In the genomic region with DNA sequence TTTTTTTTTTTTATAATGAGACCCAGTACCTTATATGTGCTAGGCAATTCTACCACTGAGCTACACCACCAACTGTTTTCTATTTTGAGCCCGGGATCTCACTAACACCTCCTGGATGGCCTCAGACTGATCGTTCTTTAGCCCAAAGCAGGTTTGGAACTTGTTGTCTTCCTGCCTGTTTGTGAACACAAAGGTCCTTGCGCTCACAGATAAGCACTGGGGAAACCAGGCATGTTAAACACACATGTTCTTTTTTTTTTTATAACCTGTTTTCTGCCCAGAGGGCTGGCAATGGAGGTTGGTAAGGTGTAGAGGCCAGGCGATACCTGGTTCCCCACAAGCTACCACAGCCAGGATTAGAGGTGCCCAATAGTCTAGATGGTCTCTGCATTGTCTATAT, we compare ENCODE assay signal across 18 mouse cellular contexts. TPM values are rescaled to one million over a fixed set of nuclear protein-coding genes. Genes with fewer than 3 reads are reported as not detected.
A peak's percentile ranks its signal among the peaks of the same experiment; 100 is the strongest.
DNase-seq lines count a peak whose midpoint lies in the region; ATAC-seq and TF ChIP-seq lines count a peak whose summit lies in the region.
"Had no signal": no experiment of that assay in that cellular context is flagged by ENCODE, and none has a peak within 500 bp of the region (broad histone marks: within the 10 kb centered on the region; RNA-seq: fewer than 3 reads in every experiment).

No protein-coding gene starts in this region.

- H3K27ac ChIP-seq in heart, adult 2 months: peak overlapping the region; percentile 73
- H3K27ac ChIP-seq in heart, postnatal 0 days (ENCODE audit: low read depth): peak overlapping the region; percentile 48
- H3K27ac ChIP-seq in liver, adult 2 months (replicated peaks; ENCODE audit: insufficient read depth, low read depth, low read length): peak overlapping the region; percentile 61
- H3K27ac ChIP-seq in liver, embryonic 11.5 days (ENCODE audit: low read depth, low read length): no peak overlapping the region
- H3K27ac ChIP-seq in embryonic fibroblast, embryonic 13.5 days (ENCODE audit: insufficient read depth, low read length): peak overlapping the region; percentile 5; the same call in 1 of the 2 replicates

- 72% methylated on average over 4 of the region's 4 CpGs for WGBS in heart, adult 2 months
- 75% methylated on average over 4 of the region's 4 CpGs for WGBS in heart, postnatal 0 days
- WGBS in liver, adult 2 months: 27% methylated on average over 4 of the region's 4 CpGs
- WGBS in liver, embryonic 11.5 days: 82% methylated on average over 4 of the region's 4 CpGs

- H3K4me1 ChIP-seq in heart, adult 2 months (ENCODE audit: control insufficient read depth, insufficient read depth, low read length): no peaks in the 10 kb centered on the region; the same call in 1 of the 2 replicates
- peaks cover 6% of the 10 kb centered on the region; the same call in 1 of the 2 replicates for H3K4me1 ChIP-seq in heart, postnatal 0 days (ENCODE audit: control insufficient read depth, insufficient read depth)
- peaks cover 15% of the 10 kb centered on the region for H3K4me1 ChIP-seq in liver, adult 2 months (ENCODE audit: control insufficient read depth, insufficient read depth, low read length)
- peaks cover 11% of the 10 kb centered on the region for H3K4me1 ChIP-seq in liver, embryonic 11.5 days (replicated peaks; ENCODE audit: control insufficient read depth, insufficient read depth, low read length)
- peaks cover 7% of the 10 kb centered on the region; the same call in 1 of the 2 replicates for H3K4me1 ChIP-seq in embryonic fibroblast, embryonic 13.5 days (ENCODE audit: control insufficient read depth, insufficient read depth, low read length)

- no peak for ATAC-seq in heart, postnatal 0 days (ENCODE audit: insufficient read depth, low read depth)
- no peak for ATAC-seq in liver, embryonic 11.5 days (replicated peaks; ENCODE audit: low FRiP score)
- ATAC-seq: activated CD4-positive, CD25-positive, alpha-beta regulatory T cell, adult 4 months; CD4-positive, CD25-positive, alpha-beta regulatory T cell, adult 4 months had no signal

- no peak for TF ChIP-seq POLR2A in heart, adult 2 months (IDR thresholded peaks at IDR 0.05; ENCODE audit: insufficient read depth, low read depth, low read length)
- no peak for TF ChIP-seq POLR2A in liver, adult 2 months (IDR thresholded peaks at IDR 0.05; ENCODE audit: extremely low read depth, insufficient read depth, low read length)
- TF ChIP-seq POLR2A in embryonic fibroblast, embryonic 13.5 days (IDR thresholded peaks at IDR 0.05; ENCODE audit: low read depth, low read length): no peak

- H3K79me2 ChIP-seq in heart, adult 2 months (replicated peaks; ENCODE audit: control insufficient read depth, insufficient read depth, low read length): no peaks in the 10 kb centered on the region
- H3K79me2 ChIP-seq in liver, adult 2 months (ENCODE audit: control insufficient read depth, insufficient read depth, low read length): peaks cover under 1% of the 10 kb centered on the region; the same call in 1 of the 2 replicates

- no peaks in the 10 kb centered on the region for H3K9me3 ChIP-seq in heart, postnatal 0 days (replicated peaks; ENCODE audit: control insufficient read depth, low read length)
- no peaks in the 10 kb centered on the region for H3K9me3 ChIP-seq in liver, embryonic 11.5 days (ENCODE audit: control insufficient read depth, low read length)

- intact Hi-C loops in heart, adult 2 months (cut with DNase I): no loop called here
- intact Hi-C loops in heart, postnatal 25 days (cut with DNase I): no loop called here

- TF ChIP-seq CTCF in heart, adult 2 months (IDR thresholded peaks at IDR 0.05): no peak
- TF ChIP-seq CTCF in heart, postnatal 0 days (IDR thresholded peaks at IDR 0.05; ENCODE audit: low read depth): no peak
- no peak for TF ChIP-seq CTCF in liver, adult 2 months (IDR thresholded peaks at IDR 0.05; ENCODE audit: low read depth, low read length)
- TF ChIP-seq CTCF in embryonic fibroblast, embryonic 13.5 days (IDR thresholded peaks at IDR 0.05; ENCODE audit: borderline replicate concordance, insufficient read depth, low read length): no peak

- H3K27me3 ChIP-seq in heart, adult 2 months (ENCODE audit: control insufficient read depth, insufficient read depth, low read length): no peaks in the 10 kb centered on the region
- H3K27me3 ChIP-seq in heart, postnatal 0 days (ENCODE audit: control insufficient read depth, insufficient read depth, low read length): no peaks in the 10 kb centered on the region
- no peaks in the 10 kb centered on the region for H3K27me3 ChIP-seq in liver, adult 2 months (ENCODE audit: control insufficient read depth, insufficient read depth, low read length)
- no peaks in the 10 kb centered on the region for H3K27me3 ChIP-seq in liver, embryonic 11.5 days (replicated peaks; ENCODE audit: control insufficient read depth, insufficient read depth, low read length)
- H3K27me3 ChIP-seq: CH12.LX, Patski had no signal

- H3K36me3 ChIP-seq in heart, adult 2 months (ENCODE audit: control insufficient read depth, insufficient read depth, low read length): no peaks in the 10 kb centered on the region
- H3K36me3 ChIP-seq in heart, postnatal 0 days (replicated peaks; ENCODE audit: control insufficient read depth, insufficient read depth, low read length): peaks cover 14% of the 10 kb centered on the region; the same call in 1 of the 2 replicates
- no peaks in the 10 kb centered on the region for H3K36me3 ChIP-seq in liver, adult 2 months (ENCODE audit: control insufficient read depth, insufficient read depth, low read length)
- peaks cover 8% of the 10 kb centered on the region; the same call in 1 of the 2 replicates for H3K36me3 ChIP-seq in liver, embryonic 11.5 days (ENCODE audit: control insufficient read depth, insufficient read depth, low read length)

- no peak for DNase-seq in heart, adult 2 months
- no peak for DNase-seq in heart, postnatal 25 days (ENCODE audit: low spot score)
- DNase-seq in heart, postnatal 0 days (ENCODE audit: low spot score): no peak
- DNase-seq in heart, adult 18-20 months: no peak
- peak; percentile 80 for DNase-seq in liver, adult 2 months (ENCODE audit: extremely low read depth, low read depth, low spot score)
- DNase-seq in liver, embryonic 11.5 days (ENCODE audit: low spot score): no peak
- no peak for DNase-seq in kidney, postnatal 25 days
- DNase-seq: adrenal gland, adult 8-10 months; adrenal gland, postnatal 25 days; B cell, adult 2 months; cerebellum, adult 11 months; cerebellum, adult 11-12 months had no signal

- no peak overlapping the region for H3K4me3 ChIP-seq in heart, adult 2 months
- no peak overlapping the region for H3K4me3 ChIP-seq in heart, postnatal 0 days (ENCODE audit: low read depth, low read length)
- no peak overlapping the region for H3K4me3 ChIP-seq in liver, adult 2 months (ENCODE audit: insufficient read depth, low read depth, low read length)
- H3K4me3 ChIP-seq in liver, embryonic 11.5 days (ENCODE audit: low read depth, low read length): no peak overlapping the region
- no peak overlapping the region for H3K4me3 ChIP-seq in embryonic fibroblast, embryonic 13.5 days (ENCODE audit: insufficient read depth, low read length)

- H3K9ac ChIP-seq in heart, adult 2 months (ENCODE audit: low read depth, low read length): no peak overlapping the region
- H3K9ac ChIP-seq in heart, postnatal 0 days (replicated peaks; ENCODE audit: low read depth, low read length): no peak overlapping the region; the same call in 1 of the 2 replicates
- H3K9ac ChIP-seq in liver, adult 2 months (ENCODE audit: low read depth, low read length): 0 out of 2 replicates have a peak overlapping the region, but pooled peaks have one; percentile 24
- H3K9ac ChIP-seq in liver, embryonic 11.5 days (ENCODE audit: low read depth, low read length): no peak overlapping the region

- TF ChIP-seq EP300 in heart, adult 2 months (IDR thresholded peaks at IDR 0.05; ENCODE audit: insufficient read depth, low read depth, low read length): no peak
- TF ChIP-seq EP300 in heart, postnatal 0 days (IDR thresholded peaks at IDR 0.05; ENCODE audit: low read depth): no peak

- H3K4me2 ChIP-seq in heart, postnatal 0 days (ENCODE audit: low read depth, low read length): no peak overlapping the region
- H3K4me2 ChIP-seq in liver, embryonic 11.5 days: no peak overlapping the region

RNA-seq across cellular contexts. Expression of a gene that starts 7.3 kb away (rescaled TPM):
- 10 to 100 TPM; 52.2 to 52.4 TPM for total RNA-seq in heart, adult 2 months (2021)
- 31.4 and 31.5 TPM in 2 replicates for polyA plus RNA-seq in heart, adult 2 months (2012; rRNA removed)
- 10 to 100 TPM; 49.0 to 57.6 TPM for total RNA-seq in heart, postnatal 25 days (2021)
- 27.8 and 41.5 TPM in 2 replicates for total RNA-seq in heart, postnatal 0 days (2014; rRNA removed; ENCODE audit: low replicate concordance)
- 59.2 and 65.8 TPM in 2 replicates for polyA plus RNA-seq in heart, postnatal 0 days (2015; fragmentation: Nextera tagmentation; extraction: Ambion mirVana)
- total RNA-seq in heart, adult 18-20 months (2021): 10 to 100 TPM; 50.9 to 54.5 TPM
- 7.7 and 8.8 TPM in 2 replicates for total RNA-seq in liver, adult 2 months (2014; rRNA removed)
- polyA plus RNA-seq in liver, adult 2 months (2012; rRNA removed): 18.3 and 23.0 TPM in 2 replicates
- 63.6 and 67.9 TPM in 2 replicates for polyA plus RNA-seq in liver, embryonic 11.5 days (2014; fragmentation: Nextera tagmentation; extraction: Ambion mirVana)
- polyA plus RNA-seq in embryonic fibroblast, embryonic 13.5 days (2011; ENCODE audit: insufficient read length, low read depth, missing spikeins): 30.2 and 37.5 TPM in 2 replicates

RNA-seq across cellular contexts. Expression of a gene that starts 14.7 kb away (rescaled TPM):
- total RNA-seq in heart, adult 2 months (2021): 10 to 100 TPM; 11.1 to 12.4 TPM
- 14.8 and 15.7 TPM in 2 replicates for polyA plus RNA-seq in heart, adult 2 months (2012; rRNA removed)
- 10 to 100 TPM; 10.2 to 10.6 TPM for total RNA-seq in heart, postnatal 25 days (2021)
- 5.9 and 16.2 TPM in 2 replicates for total RNA-seq in heart, postnatal 0 days (2014; rRNA removed; ENCODE audit: low replicate concordance)
- 5.5 and 6.8 TPM in 2 replicates for polyA plus RNA-seq in heart, postnatal 0 days (2015; fragmentation: Nextera tagmentation; extraction: Ambion mirVana)
- total RNA-seq in heart, adult 18-20 months (2021): 10 to 100 TPM; 13.4 to 14.1 TPM
- total RNA-seq in liver, adult 2 months (2014; rRNA removed): 3.8 and 5.6 TPM in 2 replicates
- polyA plus RNA-seq in liver, adult 2 months (2012; rRNA removed): 12.0 and 14.0 TPM in 2 replicates
- polyA plus RNA-seq in liver, embryonic 11.5 days (2014; fragmentation: Nextera tagmentation; extraction: Ambion mirVana): 18.5 and 19.4 TPM in 2 replicates
- polyA plus RNA-seq in embryonic fibroblast, embryonic 13.5 days (2011; ENCODE audit: insufficient read length, low read depth, missing spikeins): 18.6 and 27.6 TPM in 2 replicates

RNA-seq across cellular contexts. Expression of a gene that starts 27.0 kb away (rescaled TPM):
- total RNA-seq in heart, adult 2 months (2021): 1 to 10 TPM; 3.3 to 3.9 TPM
- 9.8 and 17.7 TPM in 2 replicates for polyA plus RNA-seq in heart, adult 2 months (2012; rRNA removed)
- 1 to 10 TPM; 3.0 to 4.1 TPM for total RNA-seq in heart, postnatal 25 days (2021)
- 6.7 and 13.9 TPM in 2 replicates for total RNA-seq in heart, postnatal 0 days (2014; rRNA removed; ENCODE audit: low replicate concordance)
- polyA plus RNA-seq in heart, postnatal 0 days (2015; fragmentation: Nextera tagmentation; extraction: Ambion mirVana): 4.8 and 5.4 TPM in 2 replicates
- total RNA-seq in heart, adult 18-20 months (2021): 1 to 10 TPM; 4.9 to 9.9 TPM
- total RNA-seq in liver, adult 2 months (2014; rRNA removed): 29.3 and 40.9 TPM in 2 replicates
- 66.8 and 190 TPM in 2 replicates for polyA plus RNA-seq in liver, adult 2 months (2012; rRNA removed)
- 29.3 and 29.7 TPM in 2 replicates for polyA plus RNA-seq in liver, embryonic 11.5 days (2014; fragmentation: Nextera tagmentation; extraction: Ambion mirVana)
- polyA plus RNA-seq in embryonic fibroblast, embryonic 13.5 days (2011; ENCODE audit: insufficient read length, low read depth, missing spikeins): 40.7 and 44.4 TPM in 2 replicates

RNA-seq across cellular contexts. Expression of a gene that starts 58.6 kb away (rescaled TPM):
- 1,000 to 10,000 TPM in 1 of 2 experiments, 100 to 1,000 TPM in 1; 894 to 1,473 TPM for total RNA-seq in heart, adult 2 months (2021)
- 664 and 1,033 TPM in 2 replicates for polyA plus RNA-seq in heart, adult 2 months (2012; rRNA removed)
- 1,000 to 10,000 TPM in 1 of 2 experiments, 100 to 1,000 TPM in 1; 907 to 1,197 TPM for total RNA-seq in heart, postnatal 25 days (2021)
- 889 and 1,003 TPM in 2 replicates for total RNA-seq in heart, postnatal 0 days (2014; rRNA removed; ENCODE audit: low replicate concordance)
- 742 and 892 TPM in 2 replicates for polyA plus RNA-seq in heart, postnatal 0 days (2015; fragmentation: Nextera tagmentation; extraction: Ambion mirVana)
- 1,000 to 10,000 TPM; 1,625 to 1,638 TPM for total RNA-seq in heart, adult 18-20 months (2021)
- 634 and 1,049 TPM in 2 replicates for total RNA-seq in liver, adult 2 months (2014; rRNA removed)
- polyA plus RNA-seq in liver, adult 2 months (2012; rRNA removed): 990 and 1,297 TPM in 2 replicates
- polyA plus RNA-seq in liver, embryonic 11.5 days (2014; fragmentation: Nextera tagmentation; extraction: Ambion mirVana): 772 and 827 TPM in 2 replicates
- 543 and 665 TPM in 2 replicates for polyA plus RNA-seq in embryonic fibroblast, embryonic 13.5 days (2011; ENCODE audit: insufficient read length, low read depth, missing spikeins)

RNA-seq across cellular contexts. Expression of a gene that starts 59.5 kb away (rescaled TPM):
- total RNA-seq in heart, adult 2 months (2021): under 1 TPM in 1 of 2 experiments, not detected in 1; 0.21 TPM
- polyA plus RNA-seq in heart, adult 2 months (2012; rRNA removed): 0.12 and 0.23 TPM in 2 replicates
- under 1 TPM in 1 of 2 experiments, not detected in 1; 0.22 TPM for total RNA-seq in heart, postnatal 25 days (2021)
- not detected in 2 replicates for total RNA-seq in heart, postnatal 0 days (2014; rRNA removed; ENCODE audit: low replicate concordance)
- 0.32 and 0.78 TPM in 2 replicates for polyA plus RNA-seq in heart, postnatal 0 days (2015; fragmentation: Nextera tagmentation; extraction: Ambion mirVana)
- total RNA-seq in heart, adult 18-20 months (2021): under 1 TPM in 1 of 2 experiments, not detected in 1; 0.23 TPM
- 0.13 TPM in 1 of 2 replicates, not detected in the other for total RNA-seq in liver, adult 2 months (2014; rRNA removed)
- polyA plus RNA-seq in liver, adult 2 months (2012; rRNA removed): 0.16 and 0.24 TPM in 2 replicates
- polyA plus RNA-seq in liver, embryonic 11.5 days (2014; fragmentation: Nextera tagmentation; extraction: Ambion mirVana): 0.18 and 0.34 TPM in 2 replicates
- not detected in 2 replicates for polyA plus RNA-seq in embryonic fibroblast, embryonic 13.5 days (2011; ENCODE audit: insufficient read length, low read depth, missing spikeins)
- total RNA-seq: adrenal gland, postnatal 25 days; G1E had no signal
